Comparison of ENCODE assay signal across 23 mouse cellular contexts in the genomic region with DNA sequence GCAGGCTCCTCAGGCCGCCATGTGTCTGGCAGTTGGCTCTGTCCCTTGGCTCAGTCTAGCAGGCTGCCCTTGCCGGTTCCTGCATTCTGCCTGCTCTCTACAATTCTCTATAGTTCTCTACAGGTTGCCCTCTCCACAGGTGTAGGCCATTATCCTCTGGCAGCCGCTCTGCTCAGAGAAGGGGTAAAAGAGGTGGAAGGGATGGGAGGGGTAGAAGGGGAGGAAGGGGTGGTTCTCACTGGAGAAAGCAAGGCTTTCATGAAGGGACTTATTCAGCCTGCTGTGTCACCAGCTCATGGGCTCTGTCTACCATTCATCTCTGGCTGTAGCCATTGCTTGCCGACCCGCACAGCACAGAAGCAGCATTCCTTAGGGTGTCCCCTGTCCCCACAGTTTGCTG. TPM values are rescaled to one million over a fixed set of nuclear protein-coding genes. Genes with fewer than 3 reads are reported as not detected.
A peak's percentile ranks its signal among the peaks of the same experiment; 100 is the strongest.
DNase-seq lines count a peak whose midpoint lies in the region; ATAC-seq and TF ChIP-seq lines count a peak whose summit lies in the region.
"Had no signal": no experiment of that assay in that cellular context is flagged by ENCODE, and none has a peak within 500 bp of the region (broad histone marks: within the 10 kb centered on the region; RNA-seq: fewer than 3 reads in every experiment).

No protein-coding gene starts in this region.

- TF ChIP-seq EP300 in ES-Bruce4 (IDR thresholded peaks at IDR 0.05; ENCODE audit: insufficient read depth, low read depth, low read length): no peak

- no peak for DNase-seq in forebrain, embryonic 10.5 days (ENCODE audit: extremely low spot score, low spot score)
- DNase-seq in limb, embryonic 10.5 days (ENCODE audit: low spot score): no peak
- DNase-seq in R1 (ENCODE audit: low read depth, low spot score) (peak; percentile 83), MN1 (ENCODE audit: low spot score) (no peak)
- no peak for DNase-seq in spleen, postnatal 10 days (ENCODE audit: low spot score in 2 of 2)
- DNase-seq: adrenal gland, postnatal 10 days; cerebellum, adult 11 months; cerebellum, adult 9-11 months; embryo, embryonic 11 days; gastrocnemius, postnatal 10 days; heart, adult 2 months; heart, postnatal 4 days; kidney, adult 11 months had no signal

- TF ChIP-seq CTCF in ES-Bruce4 (IDR thresholded peaks at IDR 0.05; ENCODE audit: low read depth, low read length): no peak

- H3K4me2 ChIP-seq in forebrain, embryonic 13.5 days: no peak overlapping the region
- no peak overlapping the region for H3K4me2 ChIP-seq in limb, embryonic 12.5 days
- H3K4me2 ChIP-seq: embryonic facial prominence, embryonic 15.5 days; heart, embryonic 13.5 days; hindbrain, embryonic 12.5 days had no signal

- no peak for TF ChIP-seq POLR2A in ES-Bruce4 (IDR thresholded peaks at IDR 0.05; ENCODE audit: insufficient read depth, low read length)

- no peaks in the 10 kb centered on the region for H3K4me1 ChIP-seq in forebrain, embryonic 13.5 days
- H3K4me1 ChIP-seq in forebrain, embryonic 10.5 days: 0 out of 2 replicates have a peak, but pooled peaks cover 4% of the 10 kb centered on the region
- H3K4me1 ChIP-seq in limb, embryonic 12.5 days (replicated peaks): 0 out of 2 replicates have a peak, but pooled peaks cover 4% of the 10 kb centered on the region
- peaks cover 7% of the 10 kb centered on the region; the same call in 1 of the 2 replicates for H3K4me1 ChIP-seq in limb, embryonic 10.5 days
- peaks cover 2% of the 10 kb centered on the region for H3K4me1 ChIP-seq in ES-Bruce4 (ENCODE audit: control insufficient read depth, insufficient read depth, low read length)
- H3K4me1 ChIP-seq: embryonic facial prominence, embryonic 15.5 days; heart, embryonic 13.5 days; hindbrain, embryonic 12.5 days had no signal

- no peak for ATAC-seq in forebrain, embryonic 13.5 days
- peak; percentile 47; the same call in 1 of the 2 replicates for ATAC-seq in limb, embryonic 12.5 days (ENCODE audit: insufficient number of reproducible peaks, insufficient read depth, low FRiP score, low TSS enrichment, low read depth)
- ATAC-seq: forebrain, embryonic 16.5 days; hindbrain, postnatal 0 days had no signal

- H3K9ac ChIP-seq in forebrain, embryonic 13.5 days: no peak overlapping the region
- no peak overlapping the region for H3K9ac ChIP-seq in limb, embryonic 12.5 days (replicated peaks)
- H3K9ac ChIP-seq in ES-Bruce4 (ENCODE audit: low read depth, poor library complexity, severe bottlenecking): peak overlapping the region; percentile 13; the same call in 1 of the 2 replicates
- H3K9ac ChIP-seq: embryonic facial prominence, embryonic 15.5 days; heart, embryonic 13.5 days; hindbrain, embryonic 12.5 days had no signal

- H3K9me3 ChIP-seq in forebrain, embryonic 13.5 days (replicated peaks): 0 out of 2 replicates have a peak, but pooled peaks cover 5% of the 10 kb centered on the region
- H3K9me3 ChIP-seq in forebrain, embryonic 10.5 days: peaks cover 7% of the 10 kb centered on the region; the same call in 1 of the 2 replicates
- peaks cover 6% of the 10 kb centered on the region for H3K9me3 ChIP-seq in limb, embryonic 12.5 days
- no peaks in the 10 kb centered on the region for H3K9me3 ChIP-seq in limb, embryonic 10.5 days (replicated peaks)
- H3K9me3 ChIP-seq in ES-Bruce4 (replicated peaks; ENCODE audit: control insufficient read depth, insufficient read depth, low read length, poor library complexity, severe bottlenecking): peaks cover 18% of the 10 kb centered on the region
- H3K9me3 ChIP-seq: embryonic facial prominence, embryonic 15.5 days had no signal

- H3K4me3 ChIP-seq in forebrain, embryonic 13.5 days: no peak overlapping the region
- H3K4me3 ChIP-seq in forebrain, embryonic 10.5 days: no peak overlapping the region
- no peak overlapping the region for H3K4me3 ChIP-seq in limb, embryonic 12.5 days (replicated peaks)
- H3K4me3 ChIP-seq in limb, embryonic 10.5 days: no peak overlapping the region
- H3K4me3 ChIP-seq in ES-Bruce4 (ENCODE audit: low read depth, low read length): peak overlapping the region; percentile 5
- H3K4me3 ChIP-seq: embryonic facial prominence, embryonic 15.5 days; erythroblast, embryonic 14.5 days; heart, adult 2 months; heart, embryonic 13.5 days; hindbrain, embryonic 12.5 days had no signal

- peak overlapping the region; percentile 14; the same call in 1 of the 2 replicates for H3K27ac ChIP-seq in forebrain, embryonic 13.5 days
- H3K27ac ChIP-seq in forebrain, embryonic 10.5 days: no peak overlapping the region
- 0 out of 2 replicates have a peak overlapping the region, but pooled peaks have one; percentile 42 for H3K27ac ChIP-seq in limb, embryonic 12.5 days
- H3K27ac ChIP-seq in limb, embryonic 10.5 days: no peak overlapping the region
- H3K27ac ChIP-seq in ES-Bruce4 (ENCODE audit: insufficient read depth, low read length): peak overlapping the region; percentile 29
- H3K27ac ChIP-seq: embryonic facial prominence, embryonic 15.5 days; heart, adult 2 months; heart, embryonic 13.5 days; hindbrain, embryonic 12.5 days; hindbrain, postnatal 0 days had no signal

- no peaks in the 10 kb centered on the region for H3K36me3 ChIP-seq in forebrain, embryonic 13.5 days (ENCODE audit: poor library complexity, severe bottlenecking)
- H3K36me3 ChIP-seq in forebrain, embryonic 10.5 days (replicated peaks): no peaks in the 10 kb centered on the region
- H3K36me3 ChIP-seq in limb, embryonic 12.5 days: no peaks in the 10 kb centered on the region
- no peaks in the 10 kb centered on the region for H3K36me3 ChIP-seq in limb, embryonic 10.5 days
- no peaks in the 10 kb centered on the region for H3K36me3 ChIP-seq in ES-Bruce4 (ENCODE audit: control insufficient read depth, insufficient read depth, low read length, poor library complexity, severe bottlenecking)
- H3K36me3 ChIP-seq: embryonic facial prominence, embryonic 15.5 days; heart, embryonic 13.5 days; hindbrain, embryonic 12.5 days had no signal

- H3K27me3 ChIP-seq in forebrain, embryonic 13.5 days: no peaks in the 10 kb centered on the region
- H3K27me3 ChIP-seq in forebrain, embryonic 10.5 days (ENCODE audit: poor library complexity, severe bottlenecking): no peaks in the 10 kb centered on the region
- H3K27me3 ChIP-seq in limb, embryonic 12.5 days: no peaks in the 10 kb centered on the region
- H3K27me3 ChIP-seq in limb, embryonic 10.5 days (ENCODE audit: low read depth, poor library complexity, severe bottlenecking): no peaks in the 10 kb centered on the region
- H3K27me3 ChIP-seq in ES-Bruce4 (ENCODE audit: control insufficient read depth, insufficient read depth, low read length, poor library complexity, severe bottlenecking): no peaks in the 10 kb centered on the region
- H3K27me3 ChIP-seq: CH12.LX; embryonic facial prominence, embryonic 15.5 days; heart, embryonic 13.5 days; hindbrain, embryonic 12.5 days had no signal

- 58% methylated on average over 5 of the region's 5 CpGs for WGBS in forebrain, embryonic 13.5 days
- WGBS in forebrain, embryonic 10.5 days: 51% methylated on average over 5 of the region's 5 CpGs
- WGBS in limb, embryonic 12.5 days: 51% methylated on average over 5 of the region's 5 CpGs
- 69% methylated on average over 5 of the region's 5 CpGs for WGBS in limb, embryonic 10.5 days

RNA-seq across cellular contexts. Expression of a gene that starts 17.0 kb away (rescaled TPM):
- 254 and 269 TPM in 2 replicates for polyA plus RNA-seq in forebrain, embryonic 13.5 days (2015; fragmentation: Nextera tagmentation; extraction: Ambion mirVana)
- 244 and 253 TPM in 2 replicates for polyA plus RNA-seq in forebrain, embryonic 10.5 days (2016; fragmentation: Nextera tagmentation; extraction: Ambion mirVana)
- polyA plus RNA-seq in limb, embryonic 12.5 days (2016; fragmentation: Nextera tagmentation; extraction: Ambion mirVana): 249 and 261 TPM in 2 replicates
- polyA plus RNA-seq in limb, embryonic 10.5 days (2016; fragmentation: Nextera tagmentation; extraction: Ambion mirVana): 234 and 238 TPM in 2 replicates
- 186 and 192 TPM in 2 replicates for polyA plus RNA-seq in ES-Bruce4 (2011; ENCODE audit: insufficient read depth, insufficient read length, low read depth, missing spikeins)

Comparison
In these comparisons a context has a peak if more than half of its experiments do, and no peak if none do; other contexts are left out.
1. H3K27ac ChIP-seq: peak in forebrain, embryonic 13.5 days (single experiment), limb, embryonic 12.5 days (single experiment) and ES-Bruce4 (single experiment); none in forebrain, embryonic 10.5 days (single experiment) and limb, embryonic 10.5 days (single experiment).